Mouse (Mus musculus): Measurements from ENCODE around the gene Garnl3.

GRCm38 (mm10) chr2:33014877-33015276 lies 116.6 kb downstream of the Garnl3 start:
- TF ChIP-seq POLR2A (IDR thresholded peaks at IDR 0.05; ENCODE audit: control insufficient read depth, low read depth, low read length), result no peak
- TF ChIP-seq CTCF (IDR thresholded peaks at IDR 0.05; ENCODE audit: control insufficient read depth, insufficient read depth, insufficient replicate concordance, low read depth, low read length), result no peak
